Mouse (Mus musculus) kidney, adult 2 months (tissue): ENCODE measurements around the gene Erc2.

Source experiments
- CTCF ChIP-seq: fragments of 200-500 bp; conservative IDR thresholded peaks from 2 replicates; pipeline ENCODE4 v1.5.1; 2011; ENCODE audit warnings: low read depth, mild to moderate bottlenecking, control low read depth, low read length, moderate library complexity, mixed read lengths; ENCODE audit not compliant: insufficient read depth, insufficient read length
- POLR2A ChIP-seq: fragments of 200-500 bp; IDR thresholded peaks from one replicate; pipeline ENCODE4 v1.6.1; 2011; ENCODE audit warnings: low read depth, low read length, control low read depth

DNA sequence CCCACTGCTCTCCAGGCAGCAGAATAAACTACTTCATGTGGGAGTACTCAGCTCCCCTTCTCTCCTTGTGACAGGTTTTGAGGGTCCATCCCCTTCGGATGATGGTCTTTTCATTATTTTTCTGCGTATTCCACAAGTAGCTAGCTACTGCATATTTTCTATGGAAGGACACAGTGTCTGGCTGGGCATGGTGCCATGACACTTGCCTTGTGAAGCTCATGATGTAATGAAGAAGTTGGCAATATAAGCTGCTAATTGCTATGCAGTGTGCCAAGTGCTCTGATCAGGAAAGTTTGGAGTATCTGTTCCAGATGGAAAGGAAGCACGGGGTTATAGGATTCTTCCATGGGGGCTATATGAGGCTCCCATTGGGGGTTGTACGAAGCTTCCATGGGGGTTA is 533.5 kb downstream of the Erc2 start:
- TF ChIP-seq POLR2A (no peak), CTCF (no peak)
